Comparison of ENCODE assay signal across 21 mouse cellular contexts in the genomic region with DNA sequence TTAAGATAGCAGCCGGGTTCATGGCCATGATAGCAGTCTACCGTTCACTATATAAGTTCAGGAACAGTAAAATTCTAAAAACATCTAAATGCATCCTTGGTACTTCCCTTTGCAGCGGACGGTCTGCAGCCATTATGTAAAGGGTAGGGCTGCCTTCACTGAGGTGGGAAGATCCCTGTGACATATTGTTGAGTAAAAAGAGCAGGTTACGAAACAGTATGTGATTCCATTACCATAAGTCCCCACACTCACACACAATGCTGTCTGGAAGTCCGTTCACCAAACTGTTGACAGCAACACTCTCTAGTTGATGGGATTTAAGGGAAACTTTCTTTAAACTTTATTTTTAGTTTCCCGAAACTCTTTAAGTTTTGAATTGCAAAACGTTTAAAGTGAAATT. TPM values are rescaled to one million over a fixed set of nuclear protein-coding genes. Genes with fewer than 3 reads are reported as not detected.
A peak's percentile ranks its signal among the peaks of the same experiment; 100 is the strongest.
DNase-seq lines count a peak whose midpoint lies in the region; ATAC-seq and TF ChIP-seq lines count a peak whose summit lies in the region.
"Had no signal": no experiment of that assay in that cellular context is flagged by ENCODE, and none has a peak within 500 bp of the region (broad histone marks: within the 10 kb centered on the region; RNA-seq: fewer than 3 reads in every experiment).

No protein-coding gene starts in this region.

- 89% methylated on average over 8 of the region's 8 CpGs for WGBS in midbrain, embryonic 11.5 days
- WGBS in midbrain, postnatal 0 days = 87% methylated on average over 8 of the region's 8 CpGs

- no peak overlapping the region for H3K4me2 ChIP-seq in midbrain, embryonic 11.5 days
- no peak overlapping the region for H3K4me2 ChIP-seq in midbrain, postnatal 0 days (ENCODE audit: low read depth, low read length, poor library complexity, severe bottlenecking)
- H3K4me2 ChIP-seq: embryonic facial prominence, embryonic 12.5 days; forebrain, embryonic 13.5 days; forebrain, embryonic 15.5 days had no signal

- H3K27ac ChIP-seq in midbrain, embryonic 11.5 days (ENCODE audit: low read depth, low read length) = no peak overlapping the region
- no peak overlapping the region for H3K27ac ChIP-seq in midbrain, postnatal 0 days (ENCODE audit: low read depth, low read length)
- H3K27ac ChIP-seq: embryonic facial prominence, embryonic 10.5 days; embryonic facial prominence, embryonic 12.5 days; forebrain, embryonic 13.5 days; forebrain, embryonic 15.5 days had no signal

- H3K4me1 ChIP-seq in midbrain, embryonic 11.5 days (ENCODE audit: control insufficient read depth, insufficient read depth, low read length) = no peaks in the 10 kb centered on the region
- peaks cover 6% of the 10 kb centered on the region; the same call in 1 of the 2 replicates for H3K4me1 ChIP-seq in midbrain, postnatal 0 days (ENCODE audit: insufficient read depth, low read length)

- H3K36me3 ChIP-seq in midbrain, embryonic 11.5 days (ENCODE audit: control insufficient read depth, insufficient read depth, low read length) = no peaks in the 10 kb centered on the region
- H3K36me3 ChIP-seq in midbrain, postnatal 0 days (ENCODE audit: insufficient read depth, low read length) = no peaks in the 10 kb centered on the region
- H3K36me3 ChIP-seq: embryonic facial prominence, embryonic 10.5 days; embryonic facial prominence, embryonic 12.5 days; forebrain, embryonic 15.5 days had no signal

- H3K9ac ChIP-seq in midbrain, embryonic 11.5 days (ENCODE audit: low read length) = no peak overlapping the region
- H3K9ac ChIP-seq in midbrain, postnatal 0 days (replicated peaks; ENCODE audit: low read length, poor library complexity, severe bottlenecking) = no peak overlapping the region
- H3K9ac ChIP-seq: embryonic facial prominence, embryonic 12.5 days; forebrain, embryonic 13.5 days; forebrain, embryonic 15.5 days; forebrain, postnatal 0 days had no signal

- H3K4me3 ChIP-seq in midbrain, embryonic 11.5 days (ENCODE audit: low read depth, low read length) = no peak overlapping the region
- H3K4me3 ChIP-seq in midbrain, postnatal 0 days (ENCODE audit: low read depth, low read length) = no peak overlapping the region
- H3K4me3 ChIP-seq: embryonic facial prominence, embryonic 10.5 days; embryonic facial prominence, embryonic 12.5 days; forebrain, embryonic 13.5 days; forebrain, embryonic 15.5 days had no signal

- H3K27me3 ChIP-seq in midbrain, embryonic 11.5 days (ENCODE audit: control insufficient read depth, insufficient read depth, low read length) = peaks cover 2% of the 10 kb centered on the region; the same call in 1 of the 2 replicates
- H3K27me3 ChIP-seq in midbrain, postnatal 0 days (ENCODE audit: insufficient read depth, low read length) = no peaks in the 10 kb centered on the region
- H3K27me3 ChIP-seq: forebrain, embryonic 13.5 days; forebrain, embryonic 15.5 days had no signal

- TF ChIP-seq CTCF in midbrain, postnatal 0 days (IDR thresholded peaks at IDR 0.05) = no peak

- peaks cover 4% of the 10 kb centered on the region; the same call in 1 of the 2 replicates for H3K9me3 ChIP-seq in midbrain, embryonic 11.5 days (ENCODE audit: control insufficient read depth, low read length)
- H3K9me3 ChIP-seq in midbrain, postnatal 0 days (ENCODE audit: low read length) = no peaks in the 10 kb centered on the region
- H3K9me3 ChIP-seq: embryonic facial prominence, embryonic 12.5 days; forebrain, embryonic 13.5 days; forebrain, embryonic 15.5 days had no signal

- DNase-seq in frontal cortex, adult 2 months (ENCODE audit: extremely low spot score in 1 of 2, low spot score in 1 of 2) = peak; percentile 55 to 63
- no peak for DNase-seq in frontal cortex, postnatal 14 days (ENCODE audit: low spot score in 2 of 2)
- peak; percentile 45 for DNase-seq in midbrain, embryonic 11.5 days (ENCODE audit: low spot score, missing footprints)
- DNase-seq in midbrain, postnatal 0 days (ENCODE audit: low spot score) = no peak
- no peak for DNase-seq in retina, postnatal 1 day
- DNase-seq: adrenal gland, adult 2 months; adrenal gland, postnatal 10 days; adrenal gland, postnatal 25 days; cerebellum, adult 11-12 months; cerebellum, adult 2 months; cerebellum, adult 9-10 months; cerebellum, postnatal 10 days; cerebellum, postnatal 25 days; forebrain, postnatal 0 days had no signal

- ATAC-seq in midbrain, embryonic 11.5 days (ENCODE audit: low FRiP score) = no peak
- no peak for ATAC-seq in midbrain, postnatal 0 days (ENCODE audit: low FRiP score)
- ATAC-seq: forebrain, embryonic 13.5 days; forebrain, embryonic 15.5 days; forebrain, postnatal 0 days had no signal

RNA-seq across cellular contexts. Expression of a gene that starts 24.6 kb away (rescaled TPM):
- polyA plus RNA-seq in frontal cortex, adult 2 months (2012; rRNA removed) = 0.48 and 0.62 TPM in 2 replicates
- 0.10 TPM in 1 of 2 replicates, not detected in the other for polyA plus RNA-seq in midbrain, embryonic 11.5 days (2014; fragmentation: Nextera tagmentation; extraction: Ambion mirVana)
- 0.19 and 0.22 TPM in 2 replicates for total RNA-seq in midbrain, postnatal 0 days (2014; rRNA removed)
- 0.25 and 0.27 TPM in 2 replicates for polyA plus RNA-seq in midbrain, postnatal 0 days (2015; fragmentation: Nextera tagmentation; extraction: Ambion mirVana)
- total RNA-seq: adrenal gland, adult 2 months; adrenal gland, postnatal 25 days; MEL had no signal
- polyA plus RNA-seq: C2C12; forebrain, embryonic 11.5 days had no signal

RNA-seq across cellular contexts. Expression of a gene that starts 30.4 kb away (rescaled TPM):
- 8.8 and 11.6 TPM in 2 replicates for polyA plus RNA-seq in frontal cortex, adult 2 months (2012; rRNA removed)
- 1.4 TPM in 2 replicates for polyA plus RNA-seq in midbrain, embryonic 11.5 days (2014; fragmentation: Nextera tagmentation; extraction: Ambion mirVana)
- total RNA-seq in midbrain, postnatal 0 days (2014; rRNA removed) = 2.1 and 3.2 TPM in 2 replicates
- polyA plus RNA-seq in midbrain, postnatal 0 days (2015; fragmentation: Nextera tagmentation; extraction: Ambion mirVana) = 2.5 and 3.9 TPM in 2 replicates
- total RNA-seq: adrenal gland, postnatal 25 days had no signal

RNA-seq across cellular contexts. Expression of a gene that starts 45.1 kb away (rescaled TPM):
- polyA plus RNA-seq in frontal cortex, adult 2 months (2012; rRNA removed) = 75.0 and 89.4 TPM in 2 replicates
- 86.0 and 93.2 TPM in 2 replicates for polyA plus RNA-seq in midbrain, embryonic 11.5 days (2014; fragmentation: Nextera tagmentation; extraction: Ambion mirVana)
- total RNA-seq in midbrain, postnatal 0 days (2014; rRNA removed) = 95.0 and 98.0 TPM in 2 replicates
- polyA plus RNA-seq in midbrain, postnatal 0 days (2015; fragmentation: Nextera tagmentation; extraction: Ambion mirVana) = 139 and 143 TPM in 2 replicates

RNA-seq across cellular contexts. Expression of a gene that starts 45.1 kb away (rescaled TPM):
- 80.2 and 105 TPM in 2 replicates for polyA plus RNA-seq in frontal cortex, adult 2 months (2012; rRNA removed)
- polyA plus RNA-seq in midbrain, embryonic 11.5 days (2014; fragmentation: Nextera tagmentation; extraction: Ambion mirVana) = 165 and 173 TPM in 2 replicates
- 25.9 and 31.5 TPM in 2 replicates for total RNA-seq in midbrain, postnatal 0 days (2014; rRNA removed)
- 65.7 and 73.2 TPM in 2 replicates for polyA plus RNA-seq in midbrain, postnatal 0 days (2015; fragmentation: Nextera tagmentation; extraction: Ambion mirVana)

Comparison
In these comparisons a context has a peak if more than half of its experiments do, and no peak if none do; other contexts are left out.
1. DNase-seq: peak in frontal cortex, adult 2 months (2 of 2) and midbrain, embryonic 11.5 days (single experiment); none in frontal cortex, postnatal 14 days (0 of 2), midbrain, postnatal 0 days (single experiment) and retina, postnatal 1 day (single experiment).